Mouse (Mus musculus) gastrocnemius, postnatal 10 days (tissue): ENCODE results near the gene Mansc4. TPM values are rescaled to one million over a fixed set of nuclear protein-coding genes. Genes with fewer than 3 reads are reported as not detected.

Source experiments
- total RNA-seq, 2 experiments: library from RNA; stranded (reverse); gene quantifications; 2 replicates each; pipeline ENCODE4 v1.2.3; 2021

Mansc4 gene
- total RNA-seq, 2 experiments from 2014 or later, result not detected

Other genes starting within 250 kb of the Mansc4 start
- gene Smco2, start 236.9 kb downstream of the Mansc4 start, total RNA-seq, result not detected
- 10 to 100 TPM; 47.9 to 54.9 TPM for gene Ppfibp1, start 198.5 kb downstream of the Mansc4 start, total RNA-seq
- not detected for gene 1700034J05Rik, start 132.6 kb downstream of the Mansc4 start, total RNA-seq
- gene Rep15, start 54.4 kb downstream of the Mansc4 start, total RNA-seq, result under 1 TPM; 0.66 to 0.77 TPM
- gene Mrps35, start 44.3 kb downstream of the Mansc4 start, total RNA-seq, result 10 to 100 TPM; 68.4 to 70.7 TPM
- gene Klhl42, start 4.3 kb upstream of the Mansc4 start, total RNA-seq, result 1 to 10 TPM; 5.4 to 7.5 TPM
- gene Pthlh, start 177.2 kb upstream of the Mansc4 start, total RNA-seq, result 1 to 10 TPM; 3.0 to 3.1 TPM